Mouse (Mus musculus): ENCODE results near the gene Mpp3. TPM values are rescaled to one million over a fixed set of nuclear protein-coding genes. Genes with fewer than 3 reads are reported as not detected.

The Mpp3 gene
- total and polyA plus RNA-seq, 3 experiments: 0.12 to 3.8 (median 0.31) TPM

GRCm38 (mm10) chr11:102040138-102040524, 11.9 kb upstream of the Mpp3 start:
- dilution Hi-C loops (cut with MboI; ENCODE audit: extremely low pct_ligation_motif_present, extremely low pct_unique_long_range_greater_than_20kb, low sequenced_read_pairs) (no loop called here), in situ Hi-C loops (cut with MboI; ENCODE audit: low pct_ligation_motif_present, low pct_unique_long_range_greater_than_20kb, low sequenced_read_pairs) (no loop called here)
- peaks cover 0 to 2% of the 10 kb centered on the region in 2 experiments; a peak in 1 of 4 replicates for H3K4me1 ChIP-seq (ENCODE audit: control insufficient read depth in 1 of 2, insufficient read depth in 2 of 2)
- H3K4me2 ChIP-seq (ENCODE audit: insufficient read depth, low read depth, poor library complexity, severe bottlenecking): no peak overlapping the region
- H3K9ac ChIP-seq (ENCODE audit: insufficient read depth, low read depth): no peak overlapping the region
- H3K36me3 ChIP-seq (replicated peaks in 1 of 2; ENCODE audit: control insufficient read depth in 1 of 2, insufficient read depth in 1 of 2, low read length in 1 of 2): no peaks in the 10 kb centered on the region
- TF ChIP-seq MAX (IDR thresholded peaks at IDR 0.05; ENCODE audit: low read length) (no peak), RAD21 (IDR thresholded peaks at IDR 0.05; ENCODE audit: low read depth, low read length) (peak; percentile 59), SIN3A (IDR thresholded peaks at IDR 0.05; ENCODE audit: low read length) (peak; percentile 72; the same call in 1 of the 2 replicates), TCF12 (IDR thresholded peaks at IDR 0.05; ENCODE audit: low read depth, low read length) (no peak), JUND (conservative IDR thresholded peaks at IDR 0.05; ENCODE audit: low read depth, low read length) (peak; percentile 41; the same call in 1 of the 2 replicates), TBP (conservative IDR thresholded peaks at IDR 0.05; ENCODE audit: low read depth, low read length) (no peak), SMC3 (IDR thresholded peaks at IDR 0.05; ENCODE audit: low read depth, low read length) (peak; percentile 94), MYC (IDR thresholded peaks at IDR 0.05; ENCODE audit: low read depth, low read length) (no peak), RCOR1 (conservative IDR thresholded peaks at IDR 0.05; ENCODE audit: low read depth, low read length) (no peak), HCFC1 (IDR thresholded peaks at IDR 0.05; ENCODE audit: low read depth, low read length) (0 out of 2 replicates have a peak, but pooled peaks have one; percentile 16), BHLHE40 (IDR thresholded peaks at IDR 0.05; ENCODE audit: low read depth, low read length) (no peak), ELF1 (IDR thresholded peaks at IDR 0.05; ENCODE audit: low read depth, low read length) (0 out of 2 replicates have a peak, but pooled peaks have one; percentile 16), MEF2A (IDR thresholded peaks at IDR 0.05; ENCODE audit: borderline replicate concordance, low read depth, low read length) (peak; percentile 50), ETS1 (conservative IDR thresholded peaks at IDR 0.05; ENCODE audit: low read depth, low read length) (0 out of 2 replicates have a peak, but pooled peaks have one; percentile 17), ZKSCAN1 (IDR thresholded peaks at IDR 0.05; ENCODE audit: borderline replicate concordance, low read depth, low read length) (no peak), IRF4 (IDR thresholded peaks at IDR 0.05; ENCODE audit: low read depth, low read length) (0 out of 2 replicates have a peak, but pooled peaks have one; percentile 11), CTCF (conservative IDR thresholded peaks at IDR 0.05 in 1 of 2, IDR thresholded peaks at IDR 0.05 in 1 of 2; ENCODE audit: low read depth in 2 of 2, low read length in 2 of 2) (peak; percentile 93 to 95), NELFE (IDR thresholded peaks at IDR 0.05; ENCODE audit: low read depth, low read length) (peak; percentile 61; the same call in 1 of the 2 replicates)
- no peak overlapping the region for H3K27ac ChIP-seq (ENCODE audit: insufficient read depth, low read depth)
- H3K27me3 ChIP-seq (replicated peaks): peaks cover 72% of the 10 kb centered on the region
- H3K4me3 ChIP-seq (replicated peaks in 1 of 3; ENCODE audit: low read depth in 2 of 3, low read length in 2 of 3, poor library complexity in 1 of 3): no peak overlapping the region
- DNase-seq (ENCODE audit: extremely low read depth): peak; percentile 70
- no peaks in the 10 kb centered on the region for H3K79me2 ChIP-seq (replicated peaks; ENCODE audit: control insufficient read depth, extremely low read depth, insufficient read depth, poor library complexity, severe bottlenecking)
- H3K9me3 ChIP-seq (replicated peaks; ENCODE audit: low read length): peaks cover 2% of the 10 kb centered on the region

- TF ChIP-seq IRF4 (IDR thresholded peaks at IDR 0.05; ENCODE audit: low read depth, low read length): no peak
- TF ChIP-seq ZC3H11A (IDR thresholded peaks at IDR 0.05; ENCODE audit: low read depth, low read length): no peak
- dilution Hi-C loops (cut with MboI; ENCODE audit: extremely low pct_ligation_motif_present, extremely low pct_unique_long_range_greater_than_20kb, low sequenced_read_pairs): no loop called here
- H3K4me3 ChIP-seq (replicated peaks in 1 of 3; ENCODE audit: low read depth in 2 of 3, low read length in 2 of 3, poor library complexity in 1 of 3): no peak overlapping the region
- H3K27me3 ChIP-seq (replicated peaks): peaks cover 72% of the 10 kb centered on the region
- in situ Hi-C loops (cut with MboI; ENCODE audit: low pct_ligation_motif_present, low pct_unique_long_range_greater_than_20kb, low sequenced_read_pairs): no loop called here
- no peaks in the 10 kb centered on the region for H3K79me2 ChIP-seq (replicated peaks; ENCODE audit: control insufficient read depth, extremely low read depth, insufficient read depth, poor library complexity, severe bottlenecking)
- H3K36me3 ChIP-seq (replicated peaks in 1 of 2; ENCODE audit: control insufficient read depth in 1 of 2, insufficient read depth in 1 of 2, low read length in 1 of 2): no peaks in the 10 kb centered on the region
- peaks cover 0 to 2% of the 10 kb centered on the region in 2 experiments; a peak in 1 of 4 replicates for H3K4me1 ChIP-seq (ENCODE audit: control insufficient read depth in 1 of 2, insufficient read depth in 2 of 2)
- no peak overlapping the region for H3K27ac ChIP-seq (ENCODE audit: insufficient read depth, low read depth)
- H3K4me2 ChIP-seq (ENCODE audit: insufficient read depth, low read depth, poor library complexity, severe bottlenecking): no peak overlapping the region
- DNase-seq (ENCODE audit: extremely low read depth): no peak
- H3K9me3 ChIP-seq (replicated peaks; ENCODE audit: low read length): peaks cover 2% of the 10 kb centered on the region
- H3K9ac ChIP-seq (ENCODE audit: insufficient read depth, low read depth): no peak overlapping the region
Observed at GRCm38 (mm10) chr11:102039487-102040137, 11.4 kb upstream of the Mpp3 start.

Data from CH12.LX (cell line).